Mouse (Mus musculus): ENCODE data around the gene Ube2z.

The Ube2z gene

DNA sequence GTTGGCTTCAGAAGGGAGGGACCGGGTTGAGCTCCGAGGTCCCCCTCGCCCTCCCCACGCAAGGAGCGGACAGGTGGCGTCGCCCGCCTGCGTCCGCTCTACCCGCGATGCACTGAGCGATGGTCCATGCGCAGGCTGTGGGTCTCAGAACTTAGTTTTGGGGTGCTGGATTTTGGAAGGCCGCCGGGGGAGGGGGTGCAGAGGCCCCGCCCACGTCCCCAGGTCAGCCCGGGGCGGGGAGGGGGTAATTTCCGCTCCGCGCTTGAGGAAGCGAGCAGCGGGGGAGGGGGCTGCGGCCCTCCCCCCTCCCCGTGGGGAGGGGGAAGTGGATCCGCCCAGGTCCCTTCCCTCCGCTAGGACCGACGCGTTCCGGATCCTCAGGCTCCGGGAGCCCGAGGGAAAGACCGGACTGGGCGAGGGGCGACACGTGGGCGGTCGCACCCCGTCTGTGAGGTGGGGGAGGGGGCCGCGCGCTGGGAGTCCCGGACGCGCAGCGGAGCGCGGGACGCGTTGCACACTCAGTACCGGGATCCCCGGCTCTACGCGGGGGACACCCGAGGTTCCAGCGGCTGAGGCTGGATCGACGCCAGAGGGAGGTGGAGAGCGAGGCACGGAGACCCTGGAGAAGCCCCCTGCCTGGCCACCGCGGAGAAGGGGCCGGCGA, 58.2 kb downstream of the Ube2z start:
- DNase-seq (ENCODE audit: low spot score in 2 of 2) = no peak

DNA sequence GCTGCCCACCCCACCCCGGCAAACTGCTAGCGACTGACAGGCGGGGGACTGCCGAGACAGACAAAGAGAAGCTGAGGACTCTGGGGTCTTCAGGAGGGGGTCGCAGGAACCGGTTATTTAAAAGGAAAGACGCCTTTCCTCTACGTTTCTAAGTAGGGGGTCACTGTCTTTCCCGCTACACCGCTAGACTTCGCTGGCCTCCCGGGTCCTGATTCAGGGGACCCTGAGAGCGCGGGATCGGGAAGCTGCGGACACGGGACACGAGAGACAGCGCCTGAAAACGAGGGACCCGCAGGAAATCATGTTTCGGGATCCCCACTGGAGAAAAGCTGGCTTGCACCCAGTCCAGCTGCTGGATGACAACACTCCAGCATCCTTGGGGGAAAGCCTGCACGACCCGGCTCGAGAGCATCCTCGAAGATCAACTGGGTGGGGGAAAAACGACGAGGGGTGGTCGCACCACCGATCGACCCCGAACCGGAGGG, 58.8 kb downstream of the Ube2z start:
- DNase-seq (ENCODE audit: low spot score in 2 of 2) = no peak

- no peak for DNase-seq (ENCODE audit: low spot score in 2 of 2)
Observed at GRCm38 (mm10) chr11:96005403-96006271, 59.6 kb downstream of the Ube2z start, which contains the start of gene Igf2bp1. Igf2bp1 (minus strand) TSS chr11:96005940.

DNA sequence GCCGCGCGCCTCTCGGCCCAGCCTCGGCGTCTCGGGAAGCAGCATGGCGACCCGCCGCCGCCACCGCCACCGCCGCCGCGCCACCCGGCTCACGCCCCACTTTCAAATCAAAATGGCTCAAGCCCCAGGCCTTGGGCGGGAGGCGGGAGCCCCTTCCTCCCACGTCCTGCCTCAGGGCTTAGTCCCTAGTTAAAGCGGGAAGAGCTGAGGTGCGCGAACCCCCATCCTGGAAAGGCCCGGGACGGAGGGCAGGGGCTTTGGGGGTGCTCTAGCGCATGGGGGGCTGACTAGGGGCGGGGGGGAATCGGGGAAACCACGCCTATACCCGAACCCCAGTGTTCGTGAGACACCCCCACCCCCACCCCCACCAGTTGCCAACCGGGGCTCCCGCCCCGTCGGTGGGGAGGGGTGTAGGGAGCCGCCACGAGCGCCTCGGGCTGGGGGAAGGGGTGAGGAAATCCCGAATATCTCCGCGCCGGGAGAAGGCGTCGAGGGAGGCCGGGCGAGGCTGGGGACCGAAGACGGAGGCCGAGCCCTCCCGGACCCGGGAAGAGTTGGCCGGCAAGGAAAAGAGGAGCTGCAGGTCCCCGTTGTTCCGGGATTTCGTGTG, 60.3 kb downstream of the Ube2z start:
- no peak for DNase-seq (ENCODE audit: low spot score in 2 of 2)

- no peak for DNase-seq (ENCODE audit: low spot score in 2 of 2)
Observed at GRCm38 (mm10) chr11:96003969-96004792, 61.0 kb downstream of the Ube2z start.

DNA sequence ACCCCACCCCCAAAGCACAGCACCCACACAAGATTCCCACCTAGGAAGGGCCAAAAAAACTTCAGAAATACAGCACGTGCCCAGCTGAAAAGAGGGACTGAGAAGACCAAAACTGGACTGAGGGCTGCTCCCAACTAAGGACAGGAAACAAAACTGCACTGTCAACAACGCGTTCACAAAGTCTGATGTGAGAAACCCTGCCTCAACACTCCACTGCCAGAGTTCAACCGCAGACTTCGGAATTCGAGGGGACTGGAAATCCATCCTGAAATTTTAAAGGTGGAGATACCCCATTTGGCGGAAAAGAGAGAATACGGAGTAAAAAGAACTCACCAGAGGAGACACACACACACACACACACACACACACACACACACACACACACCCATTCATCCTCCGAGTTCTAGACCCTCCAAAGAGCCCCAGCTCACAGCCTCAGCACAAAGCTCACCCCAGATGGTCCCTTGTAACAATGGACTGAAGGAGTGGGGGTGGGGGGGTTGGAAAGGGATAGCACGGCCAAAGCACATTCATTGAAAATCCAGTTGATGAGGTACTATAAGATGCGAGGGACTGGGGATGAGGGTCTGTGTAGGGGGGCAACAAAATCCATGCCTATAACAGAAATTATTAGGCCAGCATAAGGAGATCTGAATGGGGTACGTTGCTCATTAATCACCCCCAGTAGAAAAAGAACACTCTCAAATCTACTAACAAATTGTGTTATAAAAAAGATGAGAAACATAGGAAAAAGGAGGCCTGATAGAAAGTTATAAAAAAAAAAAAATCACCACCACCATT, 61.9 kb downstream of the Ube2z start:
- no peak for DNase-seq (ENCODE audit: low spot score in 2 of 2)
